Comparison of ENCODE assay signal across 8 mouse cellular contexts in genomic region chr16:13819806-13820500, GRCm38 (mm10). TPM values are rescaled to one million over a fixed set of nuclear protein-coding genes. Genes with fewer than 3 reads are reported as not detected.
DNase-seq lines count a peak whose midpoint lies in the region; ATAC-seq lines count a peak whose summit lies in the region.

No protein-coding gene starts in this region.

- peak overlapping the region; percentile 76 for H3K9ac ChIP-seq in kidney, embryonic 14.5 days (ENCODE audit: low read depth, low read length)
- H3K9ac ChIP-seq in forebrain, embryonic 14.5 days (ENCODE audit: low read length) = peak overlapping the region; percentile 91
- H3K9ac ChIP-seq in liver, embryonic 11.5 days (ENCODE audit: low read depth, low read length) = peak overlapping the region; percentile 77

- WGBS in kidney, embryonic 14.5 days = 28% methylated on average over 12 of the region's 12 CpGs
- 42% methylated on average over 12 of the region's 12 CpGs for WGBS in forebrain, embryonic 14.5 days
- 38% methylated on average over 12 of the region's 12 CpGs for WGBS in liver, embryonic 11.5 days

- no peaks in the 10 kb centered on the region for H3K27me3 ChIP-seq in kidney, embryonic 14.5 days (ENCODE audit: control insufficient read depth, insufficient read depth, low read length)
- H3K27me3 ChIP-seq in forebrain, embryonic 14.5 days (replicated peaks; ENCODE audit: control insufficient read depth, insufficient read depth, low read length) = no peaks in the 10 kb centered on the region
- no peaks in the 10 kb centered on the region for H3K27me3 ChIP-seq in liver, embryonic 11.5 days (replicated peaks; ENCODE audit: control insufficient read depth, insufficient read depth, low read length)
- H3K27me3 ChIP-seq in splenic B cell, adult 2 months (ENCODE audit: control insufficient read depth, insufficient read depth, low read length, poor library complexity, severe bottlenecking) = no peaks in the 10 kb centered on the region

- H3K4me3 ChIP-seq in kidney, embryonic 14.5 days (ENCODE audit: low read length) = peak overlapping the region; percentile 74
- H3K4me3 ChIP-seq in forebrain, embryonic 14.5 days (ENCODE audit: low read depth, low read length) = peak overlapping the region; percentile 81
- peak overlapping the region; percentile 55 for H3K4me3 ChIP-seq in liver, embryonic 11.5 days (ENCODE audit: low read depth, low read length)

- peak overlapping the region; percentile 66 for H3K4me2 ChIP-seq in kidney, embryonic 14.5 days (replicated peaks; ENCODE audit: low read depth, low read length)
- peak overlapping the region; percentile 73 for H3K4me2 ChIP-seq in forebrain, embryonic 14.5 days (ENCODE audit: low read length)
- peak overlapping the region; percentile 93 for H3K4me2 ChIP-seq in liver, embryonic 11.5 days

- H3K36me3 ChIP-seq in kidney, embryonic 14.5 days (ENCODE audit: control insufficient read depth, insufficient read depth, low read length) = peaks cover 7% of the 10 kb centered on the region; the same call in 1 of the 2 replicates
- H3K36me3 ChIP-seq in forebrain, embryonic 14.5 days (ENCODE audit: control insufficient read depth, insufficient read depth, low read length) = peaks cover 13% of the 10 kb centered on the region
- peaks cover 10% of the 10 kb centered on the region; the same call in 1 of the 2 replicates for H3K36me3 ChIP-seq in liver, embryonic 11.5 days (ENCODE audit: control insufficient read depth, insufficient read depth, low read length)
- no peaks in the 10 kb centered on the region; the same call in 1 of the 2 replicates for H3K36me3 ChIP-seq in splenic B cell, adult 2 months (ENCODE audit: control insufficient read depth, insufficient read depth, low read length, poor library complexity, severe bottlenecking)

- no peak for ATAC-seq in kidney, embryonic 14.5 days (ENCODE audit: low FRiP score, low TSS enrichment)
- no peak; the same call in 1 of the 2 replicates for ATAC-seq in forebrain, embryonic 14.5 days
- no peak for ATAC-seq in liver, embryonic 11.5 days (replicated peaks; ENCODE audit: low FRiP score)

- H3K9me3 ChIP-seq in kidney, embryonic 14.5 days (ENCODE audit: control insufficient read depth, low read length) = no peaks in the 10 kb centered on the region
- H3K9me3 ChIP-seq in forebrain, embryonic 14.5 days (replicated peaks; ENCODE audit: control insufficient read depth, low read length) = no peaks in the 10 kb centered on the region
- no peaks in the 10 kb centered on the region for H3K9me3 ChIP-seq in liver, embryonic 11.5 days (ENCODE audit: control insufficient read depth, low read length)

- peaks cover 4% of the 10 kb centered on the region; the same call in 1 of the 2 replicates for H3K4me1 ChIP-seq in kidney, embryonic 14.5 days (ENCODE audit: control insufficient read depth, insufficient read depth, low read length)
- H3K4me1 ChIP-seq in forebrain, embryonic 14.5 days (ENCODE audit: control insufficient read depth, insufficient read depth, low read length) = peaks cover 8% of the 10 kb centered on the region
- H3K4me1 ChIP-seq in liver, embryonic 11.5 days (replicated peaks; ENCODE audit: control insufficient read depth, insufficient read depth, low read length) = peaks cover 10% of the 10 kb centered on the region; the same call in 1 of the 2 replicates

- peak overlapping the region; percentile 87 for H3K27ac ChIP-seq in kidney, embryonic 14.5 days (ENCODE audit: low read depth, low read length)
- H3K27ac ChIP-seq in forebrain, embryonic 14.5 days (ENCODE audit: low read depth, low read length) = peak overlapping the region; percentile 95
- peak overlapping the region; percentile 35; the same call in 1 of the 2 replicates for H3K27ac ChIP-seq in liver, embryonic 11.5 days (ENCODE audit: low read depth, low read length)

- no peak for DNase-seq in kidney, adult 9 months
- peak; percentile 15 for DNase-seq in MN1 (ENCODE audit: low spot score)
- peak; percentile 36 for DNase-seq in forebrain, embryonic 14.5 days (ENCODE audit: low spot score)
- DNase-seq in liver, embryonic 11.5 days (ENCODE audit: low spot score) = no peak
- peak; percentile 22 for DNase-seq in splenic B cell, adult 2 months (ENCODE audit: low read depth, low spot score)
- no peak for DNase-seq in layer of hippocampus, adult 18-20 months (ENCODE audit: low spot score in 2 of 2)
- no peak for DNase-seq in spleen, postnatal 36 days (ENCODE audit: low spot score in 2 of 2)

RNA-seq across cellular contexts. Expression of gene Ntan1, which starts 1.3 kb away (rescaled TPM):
- polyA plus RNA-seq in kidney, embryonic 14.5 days (2014; fragmentation: Nextera tagmentation; extraction: Ambion mirVana) = 149 and 162 TPM in 2 replicates
- polyA plus RNA-seq in forebrain, embryonic 14.5 days (2014; fragmentation: Nextera tagmentation; extraction: Ambion mirVana) = 218 and 239 TPM in 2 replicates
- polyA plus RNA-seq in liver, embryonic 11.5 days (2014; fragmentation: Nextera tagmentation; extraction: Ambion mirVana) = 83.8 and 84.4 TPM in 2 replicates
- 10 to 100 TPM; 76.0 to 87.1 TPM for total RNA-seq in layer of hippocampus, adult 18-20 months (2021)

RNA-seq across cellular contexts. Expression of gene Rrn3, which starts 39.4 kb away (rescaled TPM):
- polyA plus RNA-seq in kidney, embryonic 14.5 days (2014; fragmentation: Nextera tagmentation; extraction: Ambion mirVana) = 48.9 and 74.7 TPM in 2 replicates
- 70.7 and 76.2 TPM in 2 replicates for polyA plus RNA-seq in forebrain, embryonic 14.5 days (2014; fragmentation: Nextera tagmentation; extraction: Ambion mirVana)
- 67.1 and 77.2 TPM in 2 replicates for polyA plus RNA-seq in liver, embryonic 11.5 days (2014; fragmentation: Nextera tagmentation; extraction: Ambion mirVana)
- 10 to 100 TPM; 51.3 to 51.5 TPM for total RNA-seq in layer of hippocampus, adult 18-20 months (2021)

Comparison
In these comparisons a context has a peak if more than half of its experiments do, and no peak if none do; other contexts are left out.
1. H3K27ac ChIP-seq: peak in every context shown above with its lines; median percentile 95 in forebrain, embryonic 14.5 days; 87 in kidney, embryonic 14.5 days; 35 in liver, embryonic 11.5 days.
2. DNase-seq: peak in MN1 (single experiment), forebrain, embryonic 14.5 days (single experiment) and splenic B cell, adult 2 months (single experiment); none in kidney, adult 9 months (single experiment), liver, embryonic 11.5 days (single experiment), layer of hippocampus, adult 18-20 months (0 of 2) and spleen, postnatal 36 days (0 of 2).
3. Peak in every context shown above with its lines, with median percentiles within 50 percentile points of each other: H3K4me2 ChIP-seq, H3K4me3 ChIP-seq and H3K9ac ChIP-seq.